Mouse (Mus musculus) heart, adult 2 months (tissue): ENCODE measurements around the gene Acot1. TPM values are rescaled to one million over a fixed set of nuclear protein-coding genes. Genes with fewer than 3 reads are reported as not detected.
A peak's percentile ranks its signal among the peaks of the same experiment; 100 is the strongest.
"Not testable (repeated sequence)": the region's sequence is repeated elsewhere in the genome, so short reads cannot be mapped to it uniquely, and the experiment has no call there.

Experiments used
- DNase-seq, 2 experiments: peaks; one replicate each; pipeline ENCODE4 v3.0.0; 2021
- H3K27ac ChIP-seq: fragments of 200-600 bp; 2 replicates; pipeline ENCODE4 v1.8.1; 2022
- H3K27me3 ChIP-seq: fragments of 200-500 bp; 2 replicates; pipeline ENCODE4 v1.6.1; 2012; ENCODE audit warnings: mild to moderate bottlenecking, low read length, inconsistent platforms, mixed read lengths; ENCODE audit not compliant: control insufficient read depth, insufficient read depth
- H3K36me3 ChIP-seq: fragments of 200-500 bp; 2 replicates; pipeline ENCODE4 v1.6.1; 2012; ENCODE audit warnings: low read length, inconsistent platforms; ENCODE audit not compliant: control insufficient read depth, insufficient read depth
- H3K4me1 ChIP-seq: fragments of 200-500 bp; 2 replicates; pipeline ENCODE4 v1.6.1; 2011; ENCODE audit warnings: low read length; ENCODE audit not compliant: control insufficient read depth, insufficient read depth
- H3K4me3 ChIP-seq: fragments of 200-600 bp; 2 replicates; pipeline ENCODE4 v1.8.1; 2022
- H3K79me2 ChIP-seq: fragments of 200-500 bp; replicated peaks from 2 replicates; pipeline ENCODE4 v1.6.1; 2012; ENCODE audit warnings: mild to moderate bottlenecking, inconsistent platforms, low read length, moderate library complexity, mixed read lengths; ENCODE audit not compliant: control insufficient read depth, insufficient read depth
- H3K9ac ChIP-seq: fragments of 200-500 bp; 2 replicates; pipeline ENCODE4 v1.6.1; 2012; ENCODE audit warnings: low read depth, mild to moderate bottlenecking, control low read depth, inconsistent platforms, low read length, mixed read lengths
- CTCF ChIP-seq: fragments of 200-600 bp; IDR thresholded peaks from 2 replicates; pipeline ENCODE4 v1.8.1; 2022; ENCODE audit warnings: antibody characterized with exemption, mild to moderate bottlenecking, moderate library complexity
- EP300 ChIP-seq: fragments of 200-500 bp; IDR thresholded peaks from 2 replicates; pipeline ENCODE4 v1.6.1; 2011; ENCODE audit warnings: low read depth, low read length, control low read depth; ENCODE audit not compliant: insufficient read depth
- POLR2A ChIP-seq: fragments of 200-500 bp; IDR thresholded peaks from 2 replicates; pipeline ENCODE4 v1.6.1; 2011; ENCODE audit warnings: mild to moderate bottlenecking, low read depth, low read length, control low read depth; ENCODE audit not compliant: insufficient read depth
- WGBS: fragments of 180-500 bp; shearing (Covaris S2); methylation state at CpG from one replicate; pipeline ENCODE4 v1.1.7; 2018; 5-methylcytosine and 5-hydroxymethylcytosine counted together
- intact Hi-C: fragments of 180-260 bp; cut with DNase I; formaldehyde crosslinking; loops from one replicate; pipeline ENCODE4 v1.15.1; 2025
- polyA plus RNA-seq: library from polyadenylated mRNA; depleted of rRNA; stranded (reverse); fragments of >200 nt; gene quantifications from 2 replicates; pipeline ENCODE4 v1.2.3, GENCODE M21; 2012
- total RNA-seq, 2 experiments: library from RNA; stranded (reverse); gene quantifications; 2 replicates each; pipeline ENCODE4 v1.2.3; 2021

The Acot1 gene
- total and polyA plus RNA-seq, 3 experiments: 8.1 to 54.4 (median 53.0) TPM

DNA sequence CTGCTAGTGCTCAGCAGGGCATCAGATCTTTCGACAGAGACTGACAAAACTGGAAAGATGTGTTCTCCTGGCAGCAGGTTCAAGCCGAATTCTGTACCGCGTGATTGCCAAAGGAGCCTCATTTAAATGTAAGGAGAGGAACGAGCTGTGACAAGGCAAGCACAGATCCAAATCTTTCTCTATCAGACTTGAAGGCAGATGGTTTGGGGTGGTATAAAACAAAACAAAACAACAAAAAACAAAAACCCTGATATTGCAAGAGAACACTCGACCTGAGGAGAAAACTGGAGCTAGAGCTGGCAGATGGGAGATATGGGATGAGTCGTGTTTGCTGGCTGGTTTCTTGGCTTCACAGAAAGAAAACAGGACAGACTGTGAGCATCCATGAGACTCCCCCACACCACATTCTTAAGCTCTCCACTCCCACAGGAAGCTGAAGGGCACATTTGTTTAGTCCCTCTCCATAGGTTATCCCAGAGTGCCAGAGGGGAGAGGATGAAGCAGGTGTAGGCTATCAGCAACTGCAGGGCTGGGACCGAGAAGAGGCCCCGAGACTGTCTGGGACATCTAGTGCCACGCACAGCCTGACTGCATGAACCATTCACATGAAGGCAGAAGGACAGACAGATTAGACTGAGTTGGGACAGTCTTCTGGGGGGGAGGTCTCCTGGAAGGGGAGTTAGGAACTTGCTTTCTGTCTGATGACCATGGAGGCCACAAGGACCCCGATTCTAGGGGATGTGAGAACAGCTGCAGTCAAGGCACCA, 10.8 kb upstream of the Acot1 start:
- Histone ChIP-seq H3K27me3 (no peaks in the 10 kb centered on the region), H3K4me1 (peaks cover 4% of the 10 kb centered on the region), H3K27ac (no peak overlapping the region; the same call in 1 of the 2 replicates), H3K79me2 (no peaks in the 10 kb centered on the region), H3K9ac (no peak overlapping the region), H3K4me3 (no peak overlapping the region), H3K36me3 (no peaks in the 10 kb centered on the region)
- intact Hi-C loops: no loop called here
- no peak for DNase-seq
- whole genome bisulfite sequencing: 46% methylated on average over 11 of the region's 11 CpGs
- TF ChIP-seq POLR2A (no peak), EP300 (no peak), CTCF (no peak)

DNA sequence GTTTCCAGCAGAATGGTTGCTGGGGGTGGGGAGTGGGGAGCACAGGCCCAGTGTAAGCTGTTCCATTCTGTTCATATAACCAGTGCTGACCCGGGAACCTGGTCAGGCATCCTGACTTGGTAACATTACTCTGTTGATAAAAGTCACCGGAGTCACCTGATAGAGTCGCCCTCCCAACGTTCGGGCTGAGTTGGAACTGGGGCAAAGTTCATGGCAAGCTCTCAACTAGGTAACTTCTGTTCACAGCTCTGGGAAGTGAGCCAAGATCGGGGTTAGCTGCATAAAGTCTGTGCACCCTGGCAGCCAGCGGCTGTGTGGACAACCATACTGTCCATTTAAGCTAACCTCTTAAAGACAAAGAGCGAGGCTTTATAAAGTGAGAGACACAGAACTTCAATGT, 10.1 kb upstream of the Acot1 start:
- DNase-seq: peak; percentile 56 to 77
- H3K36me3 ChIP-seq, H3K4me3 ChIP-seq, H3K79me2 ChIP-seq, H3K4me1 ChIP-seq, H3K27me3 ChIP-seq, H3K9ac ChIP-seq, intact Hi-C loops: not testable (repeated sequence)
- H3K27ac ChIP-seq: peak overlapping the region; percentile 45; the same call in 1 of the 2 replicates
- TF ChIP-seq EP300: 0 out of 2 replicates have a peak, but pooled peaks have one; percentile 53
- WGBS: 15% methylated on average over 8 of the region's 8 CpGs

DNA sequence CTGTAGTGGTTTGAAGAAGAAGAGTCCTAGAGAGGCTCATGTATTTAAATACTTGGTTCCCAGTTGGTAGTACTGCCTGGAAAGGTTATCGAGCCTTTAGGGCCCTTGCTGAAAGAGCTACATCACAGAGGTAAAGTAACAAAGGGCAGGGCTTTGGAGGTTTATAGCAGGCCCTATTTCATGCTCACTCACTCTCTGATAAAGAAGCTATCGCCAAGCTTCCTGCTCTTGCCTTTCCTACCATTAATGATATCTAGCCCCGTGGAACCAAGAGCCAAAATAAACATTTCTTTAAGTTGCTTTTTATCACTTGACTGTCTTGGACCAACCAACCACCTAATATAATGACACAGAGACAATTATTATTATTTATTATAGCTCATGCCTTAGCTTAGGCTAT, 8.9 kb upstream of the Acot1 start:
- Histone ChIP-seq H3K79me2 (no peaks in the 10 kb centered on the region), H3K27ac (no peak overlapping the region), H3K27me3 (no peaks in the 10 kb centered on the region), H3K36me3 (no peaks in the 10 kb centered on the region), H3K9ac (no peak overlapping the region), H3K4me1 (peaks cover 4% of the 10 kb centered on the region), H3K4me3 (no peak overlapping the region)
- intact Hi-C loops: no loop called here
- WGBS: 40% methylated on average over 3 of the region's 3 CpGs
- TF ChIP-seq CTCF: no peak
- no peak for TF ChIP-seq POLR2A
- TF ChIP-seq EP300: no peak
- no peak for DNase-seq

DNA sequence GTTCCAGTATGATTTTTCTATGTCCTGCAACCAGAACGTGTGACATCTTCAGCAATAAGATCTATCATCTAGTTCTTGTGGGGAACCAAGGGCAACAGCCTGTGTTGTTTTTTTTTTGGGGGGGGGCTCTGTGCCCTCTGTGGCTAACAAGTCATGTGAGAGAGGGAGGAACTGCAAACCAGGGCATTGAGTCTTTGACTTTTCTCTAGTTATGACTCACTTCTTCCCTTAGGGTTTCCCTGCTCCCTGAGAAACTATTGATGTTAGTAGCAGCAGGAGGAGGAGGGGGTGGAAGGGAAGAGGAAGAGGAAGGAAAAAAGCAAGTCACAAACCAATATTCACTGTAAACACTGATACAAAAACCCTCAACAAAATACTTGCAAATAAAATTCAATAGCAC, 5.4 kb upstream of the Acot1 start:
- 80% methylated on average over 1 of the region's 1 CpGs for WGBS
- Histone ChIP-seq H3K4me3 (no peak overlapping the region), H3K27me3 (no peaks in the 10 kb centered on the region), H3K9ac (no peak overlapping the region), H3K27ac (no peak overlapping the region), H3K36me3 (no peaks in the 10 kb centered on the region), H3K79me2 (no peaks in the 10 kb centered on the region), H3K4me1 (peaks cover 2% of the 10 kb centered on the region)
- intact Hi-C loops: no loop called here
- no peak for DNase-seq
- TF ChIP-seq CTCF (no peak), EP300 (no peak), POLR2A (no peak)

DNA sequence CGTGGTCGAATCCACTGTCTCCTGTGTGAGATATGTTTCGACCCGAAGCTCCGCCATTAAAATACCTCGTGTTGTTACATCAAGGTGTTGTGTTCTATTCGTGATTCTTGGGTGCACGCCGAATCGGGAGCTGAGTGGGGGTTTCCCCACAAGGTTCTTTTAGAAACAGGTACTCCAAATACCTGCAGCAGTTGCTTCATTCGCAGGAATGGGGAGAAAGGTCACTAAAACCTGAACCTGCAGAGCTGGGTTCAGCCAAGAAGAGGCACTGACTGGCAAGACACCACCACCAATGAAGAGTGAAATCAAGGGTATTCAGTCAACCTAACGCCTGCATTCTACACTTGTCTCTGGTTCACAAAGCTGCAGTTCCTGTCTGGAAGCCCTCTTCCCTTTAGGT, 1.0 kb upstream of the Acot1 start:
- H3K4me1 ChIP-seq: peaks cover 2% of the 10 kb centered on the region
- intact Hi-C loops: loop anchor here (2.0 kb wide), 1 partner anchor 19 kb away; no protein-coding TSS in a partner anchor
- no peak overlapping the region for H3K9ac ChIP-seq
- H3K79me2 ChIP-seq: no peaks in the 10 kb centered on the region
- H3K27me3 ChIP-seq: no peaks in the 10 kb centered on the region
- H3K4me3 ChIP-seq: no peak overlapping the region
- no peaks in the 10 kb centered on the region for H3K36me3 ChIP-seq
- DNase-seq: no peak
- TF ChIP-seq EP300 (no peak), CTCF (no peak), POLR2A (no peak)
- H3K27ac ChIP-seq: no peak overlapping the region
- WGBS: 93% methylated on average over 12 of the region's 12 CpGs

GRCm38 (mm10) chr12:84008729-84009128, 561 bp upstream of the Acot1 start:
- Histone ChIP-seq H3K27ac (peak overlapping the region; percentile 45), H3K9ac (no peak overlapping the region), H3K4me1 (peaks cover 2% of the 10 kb centered on the region), H3K27me3 (no peaks in the 10 kb centered on the region), H3K79me2 (no peaks in the 10 kb centered on the region), H3K4me3 (peak overlapping the region; percentile 56; the same call in 1 of the 2 replicates), H3K36me3 (no peaks in the 10 kb centered on the region)
- intact Hi-C loops: loop anchor here (2.0 kb wide), 1 partner anchor 20 kb away; no protein-coding TSS in a partner anchor
- WGBS: 58% methylated on average over 8 of the region's 8 CpGs
- TF ChIP-seq EP300: no peak
- TF ChIP-seq CTCF: no peak
- DNase-seq: no peak
